Mouse (Mus musculus) brain, embryonic 14.5 days (tissue): Measurements from ENCODE around the gene Rab37. TPM values are rescaled to one million over a fixed set of nuclear protein-coding genes. Genes with fewer than 3 reads are reported as not detected.

Experiments used
- DNase-seq: peaks from one replicate; pipeline ENCODE4 v3.0.0-alpha.2; 2011; ENCODE audit warnings: low read depth
- CTCF ChIP-seq: fragments of 200-500 bp; IDR thresholded peaks from 2 replicates; pipeline ENCODE4 v1.5.1; 2012; ENCODE audit warnings: inconsistent platforms, mild to moderate bottlenecking, moderate library complexity, borderline replicate concordance; ENCODE audit not compliant: insufficient read depth, insufficient read length; ENCODE audit errors: extremely low read depth
- POLR2A ChIP-seq: fragments of 200-500 bp; IDR thresholded peaks from 2 replicates; pipeline ENCODE4 v1.6.1; 2012; ENCODE audit warnings: mild to moderate bottlenecking, inconsistent platforms, borderline replicate concordance; ENCODE audit not compliant: poor library complexity, insufficient read depth, insufficient read length, severe bottlenecking; ENCODE audit errors: extremely low read depth
- polyA plus RNA-seq: library from polyadenylated mRNA; depleted of rRNA; stranded (reverse); fragments of >200 nt; gene quantifications from 2 replicates; pipeline ENCODE4 v1.2.3, GENCODE M21; 2012

The Rab37 gene
- polyA plus RNA-seq, 1 experiment, result 0.89 TPM

- DNase-seq, result no peak
- no peak for TF ChIP-seq CTCF
- TF ChIP-seq POLR2A, result no peak
Observed at GRCm38 (mm10) chr11:115176399-115177190, 85.4 kb downstream of the Rab37 start.

- TF ChIP-seq CTCF, result no peak
- TF ChIP-seq POLR2A, result no peak
- peak; percentile 93 for DNase-seq
Observed at GRCm38 (mm10) chr11:115177559-115178195, 86.4 kb downstream of the Rab37 start.

GRCm38 (mm10) chr11:115178766-115179165 is 87.5 kb downstream of the Rab37 start:
- no peak for TF ChIP-seq POLR2A
- no peak for TF ChIP-seq CTCF
- no peak for DNase-seq

- peak; percentile 78 for DNase-seq
- TF ChIP-seq CTCF, result no peak
- no peak for TF ChIP-seq POLR2A
Observed at GRCm38 (mm10) chr11:115179191-115179590, 88.0 kb downstream of the Rab37 start.

- DNase-seq, result no peak
- TF ChIP-seq CTCF (no peak), POLR2A (no peak)
Observed at GRCm38 (mm10) chr11:115179881-115180280, 88.7 kb downstream of the Rab37 start.

- peak; percentile 77 for DNase-seq
- peak; percentile 95 for TF ChIP-seq CTCF
- TF ChIP-seq POLR2A, result no peak
Observed at GRCm38 (mm10) chr11:115181913-115182638, 90.8 kb downstream of the Rab37 start.

GRCm38 (mm10) chr11:115184973-115185372 is 93.7 kb downstream of the Rab37 start:
- no peak for TF ChIP-seq CTCF
- no peak for DNase-seq

GRCm38 (mm10) chr11:115187224-115187639 is 96.0 kb downstream of the Rab37 start, which contains the start of gene Tmem104:
Tmem104 (plus strand) TSS chr11:115187487.
- peak; percentile 94 for TF ChIP-seq POLR2A
- no peak for TF ChIP-seq CTCF
- peak; percentile 99 for DNase-seq

GRCm38 (mm10) chr11:115187693-115188092 is 96.5 kb downstream of the Rab37 start, which contains the start of gene Nat9:
Nat9 (minus strand) TSS chr11:115187859.
- TF ChIP-seq POLR2A (no peak), CTCF (no peak)
- no peak for DNase-seq

- no peak for TF ChIP-seq POLR2A
- no peak for TF ChIP-seq CTCF
- no peak for DNase-seq
Observed at GRCm38 (mm10) chr11:115188539-115189231, 97.5 kb downstream of the Rab37 start.

- no peak for DNase-seq
- TF ChIP-seq CTCF (no peak), POLR2A (no peak)
Observed at GRCm38 (mm10) chr11:115189304-115189703, 98.1 kb downstream of the Rab37 start.
